Mouse (Mus musculus) liver, adult 2 months (tissue): ENCODE data around the gene Slit1. TPM values are rescaled to one million over a fixed set of nuclear protein-coding genes. Genes with fewer than 3 reads are reported as not detected.

Experiments used
- DNase-seq: peaks from one replicate; pipeline ENCODE4 v3.0.0-alpha.2; 2011; ENCODE audit warnings: low read depth, low spot score; ENCODE audit errors: extremely low read depth
- H3K27ac ChIP-seq: fragments of 200-500 bp; replicated peaks from 2 replicates; pipeline ENCODE4 v1.5.1; 2012; ENCODE audit warnings: low read depth, mild to moderate bottlenecking, control low read depth, inconsistent platforms, low read length; ENCODE audit not compliant: insufficient read depth
- H3K27me3 ChIP-seq: fragments of 200-500 bp; 2 replicates; pipeline ENCODE4 v1.6.1; 2012; ENCODE audit warnings: mild to moderate bottlenecking, moderate library complexity, low read length, inconsistent platforms; ENCODE audit not compliant: control insufficient read depth, insufficient read depth
- H3K36me3 ChIP-seq: fragments of 200-500 bp; 2 replicates; pipeline ENCODE4 v1.6.1; 2012; ENCODE audit warnings: low read length, inconsistent platforms; ENCODE audit not compliant: control insufficient read depth, insufficient read depth
- H3K4me1 ChIP-seq: fragments of 200-500 bp; 2 replicates; pipeline ENCODE4 v1.6.1; 2011; ENCODE audit warnings: low read length; ENCODE audit not compliant: control insufficient read depth, insufficient read depth
- H3K4me3 ChIP-seq: fragments of 200-500 bp; 2 replicates; pipeline ENCODE4 v1.5.1; 2011; ENCODE audit warnings: low read depth, mild to moderate bottlenecking, control low read depth, low read length, moderate library complexity; ENCODE audit not compliant: insufficient read depth
- H3K79me2 ChIP-seq: fragments of 200-500 bp; 2 replicates; pipeline ENCODE4 v1.6.1; 2012; ENCODE audit warnings: inconsistent platforms, mild to moderate bottlenecking, low read length, moderate library complexity; ENCODE audit not compliant: control insufficient read depth, insufficient read depth
- H3K9ac ChIP-seq: fragments of 200-500 bp; 2 replicates; pipeline ENCODE4 v1.6.1; 2012; ENCODE audit warnings: low read depth, mild to moderate bottlenecking, control low read depth, inconsistent platforms, low read length
- CTCF ChIP-seq: fragments of 200-500 bp; IDR thresholded peaks from 2 replicates; pipeline ENCODE4 v1.5.1; 2011; ENCODE audit warnings: low read depth, low read length, control low read depth
- POLR2A ChIP-seq: fragments of 200-500 bp; IDR thresholded peaks from 2 replicates; pipeline ENCODE4 v1.6.1; 2011; ENCODE audit warnings: low read length, control low read depth; ENCODE audit not compliant: insufficient read depth; ENCODE audit errors: extremely low read depth
- WGBS: fragments of 180-500 bp; shearing (Covaris S2); methylation state at CpG from one replicate; pipeline ENCODE4 v1.1.7; 2018; 5-methylcytosine and 5-hydroxymethylcytosine counted together
- polyA plus RNA-seq: library from polyadenylated mRNA; depleted of rRNA; stranded (reverse); fragments of >200 nt; gene quantifications from 2 replicates; pipeline ENCODE4 v1.2.3, GENCODE M21; 2012
- total RNA-seq: library from RNA; depleted of rRNA; stranded (reverse); fragments of >200 nt; gene quantifications from 2 replicates; pipeline ENCODE4 v1.2.3, GENCODE M21; 2014

The Slit1 gene
- total and polyA plus RNA-seq, 2 experiments = 0.09 to 0.18 TPM

DNA sequence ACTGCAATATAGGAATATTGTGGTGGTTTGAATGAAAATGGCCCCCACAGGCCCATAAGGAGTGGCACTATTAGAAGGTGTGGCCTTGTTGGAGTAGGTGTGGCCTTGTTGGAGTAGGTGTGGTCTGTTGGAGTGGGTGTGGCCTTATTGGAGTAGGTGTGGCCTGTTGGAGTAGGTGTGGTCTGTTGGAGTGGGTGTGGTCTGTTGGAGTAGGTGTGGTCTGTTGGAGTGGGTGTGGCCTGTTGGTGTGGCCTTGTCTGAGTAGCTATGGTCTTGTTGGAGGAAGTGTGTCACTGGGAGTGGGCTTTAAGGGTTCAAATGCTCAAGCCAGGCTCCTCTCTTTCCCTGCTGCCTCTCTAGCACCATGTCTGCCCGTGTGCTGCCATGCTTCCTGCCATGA lies 63.2 kb downstream of the Slit1 start:
- no peak overlapping the region for H3K4me3 ChIP-seq
- no peak for DNase-seq

DNA sequence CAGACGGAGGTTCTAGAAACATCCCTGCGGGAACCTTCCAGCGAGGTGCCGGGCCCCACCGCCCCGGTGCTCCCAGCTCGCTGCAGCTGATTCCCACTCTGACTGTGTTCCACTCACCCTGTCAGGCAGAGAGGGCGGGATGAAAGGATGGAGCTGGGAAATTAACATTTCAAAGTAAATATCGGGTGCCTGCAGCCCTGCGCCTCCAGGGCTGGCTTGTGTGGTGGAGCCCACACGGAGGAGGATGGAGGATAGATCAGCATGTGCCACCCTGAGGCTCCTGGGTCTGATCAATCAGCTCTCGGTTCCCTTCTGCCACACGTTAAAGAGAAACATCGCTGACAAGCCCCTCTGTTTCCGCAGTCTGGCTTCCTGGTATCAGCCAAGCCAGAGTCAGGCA lies 64.4 kb downstream of the Slit1 start:
- Histone ChIP-seq H3K27ac (no peak overlapping the region), H3K36me3 (no peaks in the 10 kb centered on the region), H3K9ac (no peak overlapping the region), H3K4me3 (no peak overlapping the region), H3K27me3 (0 out of 2 replicates have a peak, but pooled peaks cover 4% of the 10 kb centered on the region), H3K79me2 (no peaks in the 10 kb centered on the region), H3K4me1 (no peaks in the 10 kb centered on the region)
- WGBS = 50% methylated on average over 15 of the region's 15 CpGs
- DNase-seq = no peak
- TF ChIP-seq POLR2A = no peak
- no peak for TF ChIP-seq CTCF

More for the DNA sequence above, 63.2 kb downstream of the Slit1 start:
- H3K27me3 ChIP-seq = 0 out of 2 replicates have a peak, but pooled peaks cover 4% of the 10 kb centered on the region
- H3K9ac ChIP-seq = no peak overlapping the region
- H3K36me3 ChIP-seq = no peaks in the 10 kb centered on the region
- no peak overlapping the region for H3K27ac ChIP-seq
- 93% methylated on average over 1 of the region's 1 CpGs for WGBS
- no peak for TF ChIP-seq POLR2A
- no peak for TF ChIP-seq CTCF
- no peaks in the 10 kb centered on the region for H3K79me2 ChIP-seq
- H3K4me1 ChIP-seq = no peaks in the 10 kb centered on the region

DNA sequence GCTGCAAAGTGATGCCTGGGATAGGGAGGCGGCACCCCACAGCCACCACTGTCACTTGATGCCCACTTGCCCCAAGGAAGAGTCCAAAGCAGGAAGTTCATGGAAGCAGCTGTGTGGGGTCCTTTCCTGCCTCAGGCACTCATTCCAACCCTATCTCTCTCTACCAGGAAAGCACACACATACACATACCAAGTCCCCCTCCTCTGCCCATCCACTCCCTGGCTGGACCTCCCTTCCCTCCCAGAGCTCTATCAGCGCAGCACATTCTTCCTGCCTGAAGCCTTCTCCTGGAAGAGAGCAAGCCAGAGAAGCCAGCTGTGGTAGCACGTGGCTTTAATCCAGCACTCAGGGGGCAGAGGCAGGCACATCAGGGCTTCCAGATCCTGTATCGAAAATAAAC lies 65.9 kb downstream of the Slit1 start:
- H3K27me3 ChIP-seq = 0 out of 2 replicates have a peak, but pooled peaks cover 4% of the 10 kb centered on the region
- no peak for TF ChIP-seq CTCF
- TF ChIP-seq POLR2A = no peak
- no peaks in the 10 kb centered on the region for H3K79me2 ChIP-seq
- no peaks in the 10 kb centered on the region for H3K4me1 ChIP-seq
- no peaks in the 10 kb centered on the region for H3K36me3 ChIP-seq
- DNase-seq = no peak
- 45% methylated on average over 4 of the region's 4 CpGs for WGBS
- no peak overlapping the region for H3K27ac ChIP-seq
- no peak overlapping the region for H3K9ac ChIP-seq
- no peak overlapping the region for H3K4me3 ChIP-seq

DNA sequence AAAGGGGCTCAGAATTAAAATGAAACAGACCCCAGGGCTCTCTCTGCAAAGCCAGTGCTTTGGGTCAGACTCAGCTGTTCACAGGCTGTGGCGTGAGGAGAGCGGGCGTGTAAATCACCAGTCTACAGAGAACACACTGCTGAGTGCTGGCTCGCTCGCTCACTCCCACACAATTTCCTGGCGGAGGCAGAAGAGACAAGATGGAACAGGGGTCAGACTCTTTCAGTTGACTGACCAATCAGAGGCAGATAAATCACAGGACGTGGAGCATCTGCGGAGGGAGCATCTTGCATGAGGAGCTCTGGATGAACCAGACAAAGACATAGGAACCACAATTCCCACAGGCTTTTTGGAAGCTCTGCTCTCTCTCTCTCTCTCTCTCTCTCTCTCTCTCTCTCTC lies 67.9 kb downstream of the Slit1 start:
- Histone ChIP-seq H3K27me3 (0 out of 2 replicates have a peak, but pooled peaks cover 4% of the 10 kb centered on the region), H3K36me3 (no peaks in the 10 kb centered on the region), H3K4me3 (no peak overlapping the region), H3K9ac (no peak overlapping the region), H3K79me2 (no peaks in the 10 kb centered on the region), H3K4me1 (no peaks in the 10 kb centered on the region), H3K27ac (no peak overlapping the region)
- no peak for TF ChIP-seq CTCF
- no peak for DNase-seq
- WGBS = 69% methylated on average over 8 of the region's 8 CpGs

DNA sequence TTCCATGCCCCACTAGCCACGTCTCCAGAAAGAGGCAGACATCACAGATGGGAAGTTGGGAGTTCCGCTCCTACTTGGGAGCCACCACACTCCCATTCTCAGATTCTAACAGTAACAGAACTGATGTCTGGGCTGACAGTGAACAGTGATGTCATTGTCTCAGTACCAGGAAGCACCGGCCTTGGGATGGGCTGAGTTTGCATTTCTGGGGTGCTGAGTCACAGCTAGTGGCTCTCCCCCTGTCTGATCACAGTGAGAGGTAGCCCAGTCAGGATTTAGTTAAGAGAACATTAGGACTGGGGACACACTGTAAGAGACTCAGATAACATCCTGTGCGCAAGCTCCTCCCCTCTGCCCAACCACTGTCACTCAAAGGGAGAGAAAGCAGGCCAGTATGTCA lies 69.1 kb downstream of the Slit1 start:
- H3K4me3 ChIP-seq = no peak overlapping the region
- H3K4me1 ChIP-seq = no peaks in the 10 kb centered on the region
- 0 out of 2 replicates have a peak, but pooled peaks cover 4% of the 10 kb centered on the region for H3K27me3 ChIP-seq
- H3K27ac ChIP-seq = no peak overlapping the region
- H3K36me3 ChIP-seq = no peaks in the 10 kb centered on the region
- no peaks in the 10 kb centered on the region for H3K79me2 ChIP-seq
- no peak overlapping the region for H3K9ac ChIP-seq
- no peak for DNase-seq
- TF ChIP-seq CTCF (no peak), POLR2A (no peak)
- 70% methylated on average over 4 of the region's 4 CpGs for WGBS

DNA sequence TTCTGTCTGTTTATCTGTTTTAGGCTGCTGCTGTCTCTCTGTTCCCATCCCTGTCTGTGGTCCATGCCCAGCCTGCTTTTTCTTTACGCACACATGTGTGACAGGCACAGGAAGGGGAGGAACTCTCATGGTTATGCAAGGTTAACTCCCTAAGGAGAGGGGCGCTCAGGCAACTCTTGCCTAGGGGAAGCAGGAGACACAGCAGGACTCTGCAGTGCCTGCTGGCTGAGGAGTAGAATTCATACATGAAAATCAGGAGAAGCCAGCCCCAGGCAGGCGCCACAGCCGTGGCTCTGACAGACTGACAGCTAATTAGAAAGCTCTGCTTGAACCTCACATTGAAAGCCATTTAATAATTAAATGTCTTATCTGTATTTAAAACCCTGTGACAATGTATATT lies 70.6 kb downstream of the Slit1 start:
- DNase-seq = no peak
- 74% methylated on average over 4 of the region's 4 CpGs for WGBS
- TF ChIP-seq CTCF (no peak), POLR2A (no peak)
- no peaks in the 10 kb centered on the region for H3K79me2 ChIP-seq
- no peak overlapping the region for H3K27ac ChIP-seq
- no peaks in the 10 kb centered on the region for H3K4me1 ChIP-seq
- H3K9ac ChIP-seq = no peak overlapping the region
- no peaks in the 10 kb centered on the region for H3K36me3 ChIP-seq
- no peak overlapping the region for H3K4me3 ChIP-seq
- H3K27me3 ChIP-seq = 0 out of 2 replicates have a peak, but pooled peaks cover 4% of the 10 kb centered on the region
